Mouse (Mus musculus) embryo, embryonic 9.5 days (tissue): ENCODE data around the gene Ahcyl2.
A peak's percentile ranks its signal among the peaks of the same experiment; 100 is the strongest.

Source experiments
- DNase-seq: peaks from one replicate; pipeline ENCODE4 v3.0.0-alpha.2; 2017; ENCODE audit errors: extremely low spot score

Gene Ahcyl2

GRCm38 (mm10) chr6:29770672-29771321 is 3.0 kb downstream of the Ahcyl2 start:
- no peak for DNase-seq

GRCm38 (mm10) chr6:29772236-29772635 is 4.4 kb downstream of the Ahcyl2 start:
- DNase-seq: no peak

GRCm38 (mm10) chr6:29774161-29774560 is 6.3 kb downstream of the Ahcyl2 start:
- no peak for DNase-seq

- no peak for DNase-seq
These were observed 7.8 kb downstream of the Ahcyl2 start for GRCm38 (mm10) chr6:29775609-29776008.

GRCm38 (mm10) chr6:29776542-29777237 is 8.9 kb downstream of the Ahcyl2 start:
- DNase-seq: no peak

GRCm38 (mm10) chr6:29777238-29777555 is 9.4 kb downstream of the Ahcyl2 start:
- no peak for DNase-seq

GRCm38 (mm10) chr6:29780082-29780481 is 12.3 kb downstream of the Ahcyl2 start:
- no peak for DNase-seq

GRCm38 (mm10) chr6:29780571-29780970 is 12.8 kb downstream of the Ahcyl2 start:
- no peak for DNase-seq

GRCm38 (mm10) chr6:29782239-29782638 is 14.4 kb downstream of the Ahcyl2 start:
- no peak for DNase-seq

GRCm38 (mm10) chr6:29783960-29784359 is 16.1 kb downstream of the Ahcyl2 start:
- no peak for DNase-seq

- DNase-seq: no peak
These were observed 16.7 kb downstream of the Ahcyl2 start for GRCm38 (mm10) chr6:29784413-29785021.

GRCm38 (mm10) chr6:29785759-29786158 is 17.9 kb downstream of the Ahcyl2 start:
- no peak for DNase-seq

- no peak for DNase-seq
These were observed 21.1 kb downstream of the Ahcyl2 start for GRCm38 (mm10) chr6:29788779-29789350.

- no peak for DNase-seq
These were observed 22.3 kb downstream of the Ahcyl2 start for GRCm38 (mm10) chr6:29790014-29790698.

GRCm38 (mm10) chr6:29793520-29793919 is 25.7 kb downstream of the Ahcyl2 start:
- DNase-seq: no peak

GRCm38 (mm10) chr6:29794582-29794981 is 26.8 kb downstream of the Ahcyl2 start:
- DNase-seq: no peak

- DNase-seq: no peak
These were observed 35.2 kb downstream of the Ahcyl2 start for GRCm38 (mm10) chr6:29802979-29803378.

GRCm38 (mm10) chr6:29804006-29804405 is 36.2 kb downstream of the Ahcyl2 start:
- no peak for DNase-seq

- DNase-seq: no peak
These were observed 37.6 kb downstream of the Ahcyl2 start for GRCm38 (mm10) chr6:29805381-29805780.

- no peak for DNase-seq
These were observed 44.3 kb downstream of the Ahcyl2 start for GRCm38 (mm10) chr6:29812076-29812475.

GRCm38 (mm10) chr6:29812651-29813050 is 44.8 kb downstream of the Ahcyl2 start:
- DNase-seq: no peak

GRCm38 (mm10) chr6:29814616-29815015 is 46.8 kb downstream of the Ahcyl2 start:
- peak; percentile 15 for DNase-seq
